Mouse (Mus musculus): ENCODE measurements around the gene Pdcd1lg2. TPM values are rescaled to one million over a fixed set of nuclear protein-coding genes. Genes with fewer than 3 reads are reported as not detected.

The Pdcd1lg2 gene
- 10 to 100 TPM; 20.5 to 29.0 (median 20.5) TPM for polyA plus RNA-seq (2017; shearing (Covaris generic))

DNA sequence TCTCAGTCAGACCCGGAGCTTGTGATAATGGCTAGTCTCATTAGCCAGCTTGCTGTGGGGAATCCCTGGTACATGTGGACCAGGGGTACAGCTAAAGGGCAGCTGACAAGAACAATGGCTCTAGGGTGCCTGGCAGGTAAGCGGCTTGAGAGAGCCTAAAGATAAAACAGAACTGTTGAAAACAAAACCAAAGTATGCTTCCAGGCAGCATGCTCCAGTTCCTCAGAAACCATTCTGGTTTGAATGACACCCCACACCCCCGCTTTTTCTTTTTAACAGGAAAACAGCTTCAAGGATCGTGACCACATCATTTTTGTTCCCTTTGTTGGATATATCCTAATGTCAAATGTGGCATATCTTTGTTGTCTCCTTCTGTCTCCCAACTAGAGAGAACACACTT lies at the start of gene Pdcd1lg2:
Pdcd1lg2 (plus strand) TSS at position 301 of the 400 bp plus-strand sequence.
- no peak for ATAC-seq

- peak; percentile 98 for ATAC-seq
Measured at GRCm38 (mm10) chr19:29361468-29362130, 49.1 kb upstream of the Pdcd1lg2 start.

GRCm38 (mm10) chr19:29362173-29362930 lies 48.4 kb upstream of the Pdcd1lg2 start:
- ATAC-seq: no peak

GRCm38 (mm10) chr19:29363557-29363956 lies 47.2 kb upstream of the Pdcd1lg2 start:
- ATAC-seq: no peak

DNA sequence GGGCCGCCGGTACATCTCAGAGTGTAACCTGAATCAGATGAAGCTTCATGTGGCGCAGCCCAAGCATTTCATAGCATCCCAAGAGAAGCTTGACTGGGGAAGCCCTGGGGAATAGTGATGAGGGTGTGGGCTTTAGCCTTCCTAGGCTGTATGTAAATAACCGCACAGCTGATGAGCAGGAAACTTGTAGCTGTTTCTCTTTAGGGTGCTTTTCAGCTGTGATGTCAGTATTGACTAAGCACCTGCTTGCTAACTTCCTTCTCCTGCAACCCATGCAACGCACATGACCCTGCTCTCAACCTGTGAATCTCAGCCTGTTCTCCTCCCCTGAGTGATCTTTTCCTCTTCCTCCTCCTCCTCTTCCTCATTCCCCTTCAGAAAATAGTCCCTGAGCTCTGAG lies 46.6 kb upstream of the Pdcd1lg2 start:
- no peak for ATAC-seq

- ATAC-seq: peak; percentile 10
Measured at GRCm38 (mm10) chr19:29365105-29365504, 45.6 kb upstream of the Pdcd1lg2 start.

DNA sequence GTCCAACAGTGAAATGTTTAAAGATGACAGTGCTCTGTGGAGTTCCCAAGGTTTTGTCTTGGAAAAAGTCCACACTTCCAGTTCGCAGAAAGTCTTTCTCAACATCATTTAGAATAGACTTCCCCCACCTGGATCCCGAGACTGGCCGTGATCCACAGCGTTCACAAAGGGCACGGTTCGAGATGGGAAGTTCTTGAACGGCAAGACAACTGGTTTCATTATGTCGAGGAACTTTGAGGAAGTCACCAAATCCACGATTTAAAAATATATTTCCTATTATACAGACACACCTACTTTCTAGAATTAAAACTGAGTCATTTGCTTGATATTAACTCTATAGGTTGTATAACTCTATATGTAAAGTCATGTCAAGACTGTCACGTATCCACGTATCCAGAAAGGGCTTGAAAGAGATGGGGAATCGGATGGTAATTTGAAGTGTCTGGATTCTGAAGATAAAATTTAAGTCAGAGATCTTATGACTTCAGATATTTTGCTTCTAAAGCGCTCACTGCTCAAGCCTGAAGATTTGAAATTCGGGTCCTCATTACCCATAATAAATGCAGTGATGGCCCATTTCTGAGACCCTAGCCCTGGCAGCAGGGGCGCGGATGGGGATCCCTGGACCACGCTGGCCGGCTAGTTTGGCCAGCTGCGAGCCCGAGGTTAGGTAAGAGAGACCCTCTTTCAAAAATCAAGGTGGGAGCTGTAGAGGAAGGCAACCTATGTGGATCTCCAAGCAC lies 44.3 kb upstream of the Pdcd1lg2 start:
- no peak for ATAC-seq

DNA sequence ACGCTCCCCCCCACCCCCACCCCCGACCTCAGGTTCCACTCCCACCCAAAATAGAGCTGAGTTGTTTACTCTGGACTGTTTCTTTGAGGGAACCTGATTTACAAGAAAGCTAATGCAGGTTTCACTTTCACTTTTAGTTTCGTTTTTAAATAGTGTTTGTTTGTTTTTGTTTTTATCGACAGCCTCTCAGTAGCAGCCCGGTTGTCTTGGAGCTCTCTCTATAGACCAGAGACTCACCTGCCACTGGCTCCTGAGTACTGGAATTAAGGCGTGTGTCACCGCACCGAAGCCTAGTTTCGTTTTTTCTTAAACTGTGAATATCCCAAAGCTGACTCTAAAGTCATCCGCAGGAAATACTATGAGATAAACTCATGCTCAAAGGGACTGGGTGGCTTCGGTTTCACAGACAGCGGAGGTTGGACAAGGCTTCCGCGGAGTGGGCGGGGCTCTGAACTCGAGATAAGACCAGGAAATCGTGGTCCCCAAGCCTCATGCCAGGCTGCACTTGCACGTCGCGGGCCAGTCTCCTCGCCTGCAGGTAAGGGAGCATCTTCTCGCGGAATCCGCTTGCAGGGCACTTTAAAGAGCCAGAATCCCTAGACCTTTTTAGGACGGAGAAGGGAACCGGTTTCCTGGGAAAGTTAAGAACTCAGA lies 43.6 kb upstream of the Pdcd1lg2 start, which contains the start of the genes Plgrkt and Cd274:
Plgrkt (minus strand) TSS at position 422 of the 654 bp plus-strand sequence.
Cd274 (plus strand) TSS at position 487 of the 654 bp plus-strand sequence.
- peak; percentile 83 for ATAC-seq

GRCm38 (mm10) chr19:29368041-29368440 lies 42.7 kb upstream of the Pdcd1lg2 start:
- ATAC-seq: no peak

DNA sequence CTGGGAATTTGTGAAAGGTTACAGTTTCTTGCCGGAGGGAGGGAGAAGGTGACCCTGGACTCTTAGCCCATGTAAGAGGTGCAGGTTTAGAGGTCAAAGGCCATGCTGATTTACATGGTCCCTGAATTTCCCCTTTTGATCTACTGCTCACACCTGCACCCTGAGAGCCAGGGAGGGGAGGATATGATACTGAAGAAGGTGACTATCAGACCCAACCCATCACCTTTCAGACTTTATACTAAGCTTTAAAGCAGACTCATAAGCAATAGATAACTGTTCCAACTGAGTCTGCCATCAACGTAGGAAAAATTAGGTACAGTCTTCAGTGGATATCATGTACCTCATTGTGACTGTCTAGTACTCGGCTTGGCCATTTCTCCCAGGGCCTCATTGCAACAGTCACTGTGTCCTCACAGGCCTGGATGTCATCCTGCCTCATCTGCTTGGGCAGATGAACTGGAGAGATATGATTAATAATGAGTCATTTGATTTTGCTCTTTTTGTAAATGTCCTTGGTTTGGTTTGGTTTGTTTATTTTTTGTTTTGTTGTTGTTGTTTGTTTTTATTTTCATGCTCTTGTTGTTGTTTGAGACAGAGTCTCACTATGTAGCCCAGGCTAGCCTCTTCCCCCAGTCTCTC lies 41.9 kb upstream of the Pdcd1lg2 start:
- no peak for ATAC-seq

- no peak for ATAC-seq
Measured at GRCm38 (mm10) chr19:29370112-29370511, 40.6 kb upstream of the Pdcd1lg2 start.

DNA sequence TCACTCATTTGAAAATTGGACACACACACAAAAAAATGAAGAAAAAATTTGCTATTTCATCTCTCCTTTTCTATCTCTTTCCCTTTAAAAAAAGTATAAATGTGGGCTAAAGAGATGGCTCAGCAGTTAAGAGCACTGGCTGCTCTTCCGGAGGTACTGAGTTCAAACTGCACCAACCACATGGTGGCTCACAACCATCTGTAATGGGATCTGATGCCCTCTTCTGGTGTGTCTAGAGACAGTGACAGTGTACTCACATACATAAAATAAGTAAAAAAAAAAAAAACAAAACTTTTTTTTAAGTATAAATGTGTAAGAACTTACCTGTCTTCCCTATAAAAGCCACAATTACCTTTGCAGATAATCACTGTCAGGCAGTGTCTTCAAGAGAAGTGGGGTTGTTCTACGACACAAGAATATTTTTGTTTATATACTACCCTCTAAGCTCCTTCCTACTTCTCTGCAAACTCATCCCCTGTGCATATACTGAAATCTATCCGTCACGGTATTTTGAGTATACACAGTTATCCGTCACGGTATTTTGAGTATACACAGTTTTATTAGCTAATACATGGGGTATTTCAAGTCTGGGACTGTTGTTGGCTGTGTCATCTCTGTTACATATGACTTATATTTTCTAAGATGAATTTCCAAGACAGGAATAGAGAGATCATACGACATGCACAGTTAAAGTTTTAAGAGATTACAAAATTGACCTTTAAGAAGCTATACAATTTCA lies 40.0 kb upstream of the Pdcd1lg2 start:
- no peak for ATAC-seq

DNA sequence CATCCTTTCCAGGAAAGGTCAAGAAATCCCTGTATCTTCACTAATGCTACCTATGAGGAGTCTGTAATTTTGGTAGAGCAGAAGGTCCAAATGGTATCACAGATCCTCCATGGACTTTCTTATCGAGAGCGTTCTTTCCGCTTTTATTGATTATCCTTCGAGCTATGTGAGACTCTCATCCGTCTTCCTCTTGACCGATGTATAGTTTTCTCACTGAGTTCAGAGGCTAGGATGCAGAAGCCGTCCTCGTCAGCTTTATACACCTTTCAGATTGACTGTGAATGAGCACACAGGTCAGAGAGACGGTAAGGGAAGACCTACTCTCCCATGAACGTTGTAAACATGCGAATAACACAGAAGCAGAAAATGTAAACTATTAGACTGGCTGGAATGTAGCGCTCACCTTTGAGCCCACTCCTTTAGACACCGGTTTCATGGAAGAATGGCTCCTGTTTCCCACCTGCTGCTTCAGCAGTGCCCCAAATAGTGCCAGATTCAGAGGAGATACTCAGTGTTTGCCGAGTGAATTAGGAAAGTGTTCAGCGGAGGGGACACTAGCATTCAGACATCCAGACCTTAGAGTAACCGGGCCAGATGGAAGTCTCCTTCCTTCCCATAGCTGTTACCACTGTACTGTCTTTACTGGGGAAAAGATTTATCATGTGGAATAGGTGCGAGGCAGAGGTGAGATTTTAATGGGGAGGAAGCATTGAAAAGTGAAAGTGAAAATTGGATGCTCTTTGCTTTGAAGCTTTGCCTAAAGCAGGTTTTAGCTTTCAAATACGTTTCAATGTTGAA lies 39.2 kb upstream of the Pdcd1lg2 start:
- peak; percentile 23 for ATAC-seq

GRCm38 (mm10) chr19:29372138-29372537 lies 38.6 kb upstream of the Pdcd1lg2 start:
- no peak for ATAC-seq

GRCm38 (mm10) chr19:29372621-29373020 lies 38.1 kb upstream of the Pdcd1lg2 start:
- ATAC-seq: no peak

DNA sequence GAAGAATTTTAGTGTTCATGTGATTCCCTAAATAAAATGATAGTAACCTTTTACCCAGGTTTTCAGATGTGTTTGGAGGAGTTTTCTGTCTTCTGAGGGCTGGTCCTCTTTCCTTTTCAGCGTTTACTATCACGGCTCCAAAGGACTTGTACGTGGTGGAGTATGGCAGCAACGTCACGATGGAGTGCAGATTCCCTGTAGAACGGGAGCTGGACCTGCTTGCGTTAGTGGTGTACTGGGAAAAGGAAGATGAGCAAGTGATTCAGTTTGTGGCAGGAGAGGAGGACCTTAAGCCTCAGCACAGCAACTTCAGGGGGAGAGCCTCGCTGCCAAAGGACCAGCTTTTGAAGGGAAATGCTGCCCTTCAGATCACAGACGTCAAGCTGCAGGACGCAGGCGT lies 37.3 kb upstream of the Pdcd1lg2 start:
- ATAC-seq: no peak

- no peak for ATAC-seq
Measured at GRCm38 (mm10) chr19:29374947-29375346, 35.8 kb upstream of the Pdcd1lg2 start.

DNA sequence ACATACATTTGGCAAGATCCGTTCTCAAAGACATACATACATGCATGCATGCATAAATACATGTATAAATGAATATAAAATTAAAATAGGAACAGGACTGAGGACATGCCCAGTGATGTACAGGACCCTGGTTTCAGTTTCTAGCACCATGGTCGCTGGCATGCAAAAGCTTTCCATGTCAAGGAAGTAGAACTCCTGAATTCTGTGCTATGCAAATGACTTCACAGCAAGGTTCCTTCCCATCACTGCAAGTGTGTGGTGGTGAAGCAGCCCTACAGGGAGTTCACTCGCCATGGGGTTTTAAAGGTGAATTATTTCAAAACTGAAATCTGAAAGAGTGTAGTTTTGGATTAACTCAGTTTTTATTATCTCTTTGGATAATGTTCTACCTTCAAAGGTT lies 34.3 kb upstream of the Pdcd1lg2 start:
- no peak for ATAC-seq

DNA sequence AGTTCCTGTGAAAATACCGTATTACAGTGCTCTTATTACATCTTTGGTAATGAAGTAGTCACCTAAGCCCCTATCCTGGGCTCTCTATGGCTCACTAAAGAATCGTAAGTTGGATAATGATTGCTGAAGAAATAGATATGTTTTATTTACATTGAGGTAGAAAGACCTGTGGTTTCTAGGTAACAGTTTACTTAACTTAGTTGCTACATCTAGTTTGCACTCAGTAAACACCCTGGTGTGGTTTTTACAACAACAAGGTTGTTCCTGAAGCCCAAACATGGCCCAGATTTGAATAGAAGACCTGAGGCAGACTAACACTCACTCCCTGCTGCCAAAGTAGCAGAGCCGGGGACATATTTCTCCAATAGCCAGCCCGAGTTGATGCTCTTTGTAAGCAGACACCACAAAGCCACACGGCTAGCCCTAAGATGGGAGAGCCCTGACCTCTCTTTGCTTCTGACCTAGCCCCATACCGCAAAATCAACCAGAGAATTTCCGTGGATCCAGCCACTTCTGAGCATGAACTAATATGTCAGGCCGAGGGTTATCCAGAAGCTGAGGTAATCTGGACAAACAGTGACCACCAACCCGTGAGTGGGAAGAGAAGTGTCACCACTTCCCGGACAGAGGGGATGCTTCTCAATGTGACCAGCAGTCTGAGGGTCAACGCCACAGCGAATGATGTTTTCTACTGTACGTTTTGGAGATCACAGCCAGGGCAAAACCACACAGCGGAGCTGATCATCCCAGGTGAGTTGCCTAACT lies 30.7 kb upstream of the Pdcd1lg2 start:
- no peak for ATAC-seq

GRCm38 (mm10) chr19:29383368-29383767 lies 27.4 kb upstream of the Pdcd1lg2 start:
- ATAC-seq: no peak
